Mouse (Mus musculus) hindbrain, embryonic 16.5 days (tissue): ENCODE measurements at regions not wholly inside any gene's neighbourhood (a gene's known extent, or its start where the extent isn't known, plus 50 kb on each side); places are given as distances from the start of the nearest gene placed in this dataset.

ENCODE experiments used
- ATAC-seq: fragments of 200-750 bp; cut with Nextera tagmentation; 2 replicates; pipeline ENCODE4 v1.8.0; 2017; ENCODE audit warnings: moderate TSS enrichment, moderate library complexity
- H3K27ac ChIP-seq: fragments of 300-500 bp; sonication (generic); 2 replicates; pipeline ENCODE4 v1.5.1; 2014; ENCODE audit warnings: low read depth, mild to moderate bottlenecking, control low read depth, low read length, moderate library complexity
- H3K27me3 ChIP-seq: fragments of 300-500 bp; sonication (generic); replicated peaks from 2 replicates; pipeline ENCODE4 v1.6.1; 2014; ENCODE audit warnings: low read length; ENCODE audit not compliant: control insufficient read depth, insufficient read depth
- H3K36me3 ChIP-seq: fragments of 300-500 bp; sonication (generic); 2 replicates; pipeline ENCODE4 v1.6.1; 2014; ENCODE audit warnings: mild to moderate bottlenecking, low read length, moderate library complexity, mixed read lengths; ENCODE audit not compliant: control insufficient read depth, insufficient read depth
- H3K4me1 ChIP-seq: fragments of 300-500 bp; sonication (generic); 2 replicates; pipeline ENCODE4 v1.6.1; 2014; ENCODE audit warnings: low read depth, low read length; ENCODE audit not compliant: control insufficient read depth, insufficient read depth
- H3K4me2 ChIP-seq: fragments of 300-500 bp; sonication (generic); 2 replicates; pipeline ENCODE4 v1.6.1; 2014; ENCODE audit warnings: mild to moderate bottlenecking, low read length, control low read depth, moderate library complexity
- H3K4me3 ChIP-seq: fragments of 300-500 bp; sonication (generic); 2 replicates; pipeline ENCODE4 v1.5.1; 2014; ENCODE audit warnings: mild to moderate bottlenecking, low read length, control low read depth, moderate library complexity
- H3K9ac ChIP-seq: fragments of 300-500 bp; sonication (generic); 2 replicates; pipeline ENCODE4 v1.6.1; 2014; ENCODE audit warnings: low read depth, mild to moderate bottlenecking, control low read depth, low read length, moderate library complexity
- H3K9me3 ChIP-seq: fragments of 300-500 bp; sonication (generic); 2 replicates; pipeline ENCODE4 v1.6.1; 2014; ENCODE audit warnings: mild to moderate bottlenecking, low read length, moderate library complexity; ENCODE audit not compliant: control insufficient read depth
- WGBS: fragments of 180-500 bp; shearing (Covaris S2); extraction: QIAGEN DNeasy Blood & Tissue Kit; methylation state at CpG from one replicate; pipeline ENCODE4 v1.1.7; 2014; 5-methylcytosine and 5-hydroxymethylcytosine counted together

DNA sequence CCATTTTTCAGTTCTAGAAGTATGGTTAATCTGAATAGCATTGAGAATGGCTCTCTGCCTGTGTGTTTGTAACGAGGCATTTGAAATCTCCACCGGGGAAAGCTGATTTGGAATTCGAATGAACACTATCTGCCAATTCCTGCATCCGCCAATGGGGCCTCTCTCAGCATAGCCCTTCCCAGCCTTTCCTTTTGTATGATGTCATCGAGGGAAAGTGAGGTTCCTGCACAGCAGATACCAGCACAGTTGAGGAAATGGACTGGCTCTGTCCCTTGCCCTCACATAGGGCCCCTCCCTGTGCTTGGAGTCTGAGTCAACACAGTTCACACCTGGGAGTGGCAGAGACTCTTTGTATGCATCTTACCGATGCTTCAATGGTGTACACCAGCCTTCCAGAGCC, 253.0 kb downstream of the Bcor start:
- no peak overlapping the region for H3K4me3 ChIP-seq
- no peak overlapping the region for H3K27ac ChIP-seq
- H3K9me3 ChIP-seq = no peaks in the 10 kb centered on the region
- ATAC-seq = peak; percentile 54; the same call in 1 of the 2 replicates
- no peaks in the 10 kb centered on the region for H3K4me1 ChIP-seq
- H3K27me3 ChIP-seq = peaks cover 5% of the 10 kb centered on the region
- H3K9ac ChIP-seq = no peak overlapping the region
- H3K36me3 ChIP-seq = no peaks in the 10 kb centered on the region
- 56% methylated on average over 6 of the region's 6 CpGs for WGBS
- H3K4me2 ChIP-seq = no peak overlapping the region

DNA sequence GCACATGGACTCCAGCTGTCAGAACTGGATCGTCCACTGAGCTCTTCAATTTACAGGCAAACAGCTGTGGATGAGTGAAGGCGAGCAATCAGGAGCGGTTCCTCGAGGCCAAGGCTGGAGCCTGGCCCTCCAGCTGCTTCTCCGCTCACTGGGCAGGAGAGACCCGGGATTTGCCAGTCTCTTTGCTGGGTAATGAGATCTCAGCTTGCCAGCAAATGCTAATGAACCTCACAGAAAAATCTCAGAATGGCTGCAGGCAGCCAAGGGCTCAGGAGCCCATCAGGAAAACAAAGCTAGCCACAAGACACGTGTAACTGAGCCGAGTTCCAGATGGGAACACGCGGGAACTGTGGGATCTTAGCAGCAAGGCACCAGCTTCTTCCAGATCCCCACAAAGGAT, 244.2 kb downstream of the Bcor start:
- no peaks in the 10 kb centered on the region for H3K36me3 ChIP-seq
- H3K4me2 ChIP-seq = no peak overlapping the region
- H3K27me3 ChIP-seq = no peaks in the 10 kb centered on the region; the same call in 1 of the 2 replicates
- no peak overlapping the region for H3K9ac ChIP-seq
- H3K4me1 ChIP-seq = no peaks in the 10 kb centered on the region
- no peaks in the 10 kb centered on the region for H3K9me3 ChIP-seq
- WGBS = 65% methylated on average over 10 of the region's 10 CpGs
- H3K27ac ChIP-seq = no peak overlapping the region
- no peak for ATAC-seq
- H3K4me3 ChIP-seq = no peak overlapping the region

DNA sequence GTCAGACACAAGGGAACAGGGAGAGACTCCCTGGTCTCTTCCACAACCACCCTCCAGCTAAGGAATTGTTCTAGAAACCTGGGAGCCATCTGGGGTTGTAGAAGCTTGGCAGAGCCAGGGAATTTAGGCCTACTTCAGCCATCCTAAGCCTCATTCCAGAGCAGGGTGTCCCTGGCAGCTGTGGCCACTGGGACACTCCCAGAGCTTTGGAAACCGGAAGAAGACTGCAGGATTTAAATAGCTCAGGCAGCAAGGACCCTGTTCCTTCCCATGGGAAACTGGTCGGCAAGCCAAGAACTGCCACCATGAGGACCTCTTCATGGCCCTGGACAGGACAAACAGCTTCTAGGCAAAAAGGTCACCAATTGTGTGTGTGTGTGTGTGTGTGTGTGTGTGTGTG, 239.9 kb downstream of the Bcor start:
- no peak overlapping the region for H3K4me2 ChIP-seq
- no peak overlapping the region for H3K4me3 ChIP-seq
- H3K9me3 ChIP-seq = no peaks in the 10 kb centered on the region
- H3K27ac ChIP-seq = no peak overlapping the region
- no peak for ATAC-seq
- H3K36me3 ChIP-seq = no peaks in the 10 kb centered on the region
- WGBS = 75% methylated on average over 2 of the region's 2 CpGs
- H3K27me3 ChIP-seq = no peaks in the 10 kb centered on the region; the same call in 1 of the 2 replicates
- no peaks in the 10 kb centered on the region for H3K4me1 ChIP-seq
- no peak overlapping the region; the same call in 1 of the 2 replicates for H3K9ac ChIP-seq

DNA sequence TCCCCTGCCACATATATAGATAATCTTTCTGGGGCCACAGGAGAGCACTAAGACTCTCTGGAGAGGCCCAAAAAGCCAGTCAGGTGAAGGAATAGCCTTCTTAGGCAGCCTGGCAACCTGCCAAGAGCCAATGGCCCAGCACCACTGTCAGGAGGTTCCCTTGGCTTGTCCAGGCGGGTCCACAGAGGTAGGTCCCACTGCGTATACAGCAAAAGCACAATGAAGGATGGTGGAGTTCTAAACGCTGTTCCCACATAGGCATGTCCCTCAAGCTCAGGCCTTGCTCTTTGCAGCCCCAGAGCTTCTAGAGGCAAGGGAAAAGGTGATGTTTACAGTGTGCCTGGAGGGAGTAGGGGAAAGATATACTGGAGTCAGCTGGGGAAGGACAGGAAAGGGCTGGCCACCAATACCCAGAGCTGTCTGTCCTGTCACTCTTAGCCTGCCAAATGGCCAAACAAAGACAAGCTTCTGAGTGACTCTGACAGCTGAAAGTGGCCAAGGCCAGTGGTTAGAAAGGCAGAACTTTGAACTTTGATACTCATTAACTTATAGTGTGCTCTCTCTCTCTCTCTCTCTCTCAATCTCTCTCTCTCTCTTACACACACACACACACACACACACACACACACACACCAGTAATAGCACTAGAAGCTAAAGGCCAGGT, 235.4 kb downstream of the Bcor start:
- no peak overlapping the region for H3K4me3 ChIP-seq
- WGBS = 83% methylated on average over 3 of the region's 3 CpGs
- H3K36me3 ChIP-seq = no peaks in the 10 kb centered on the region
- H3K27ac ChIP-seq = no peak overlapping the region
- peaks cover 2% of the 10 kb centered on the region; the same call in 1 of the 2 replicates for H3K27me3 ChIP-seq
- H3K9me3 ChIP-seq = no peaks in the 10 kb centered on the region
- no peak for ATAC-seq
- no peak overlapping the region for H3K4me2 ChIP-seq
- H3K4me1 ChIP-seq = no peaks in the 10 kb centered on the region
- H3K9ac ChIP-seq = no peak overlapping the region

DNA sequence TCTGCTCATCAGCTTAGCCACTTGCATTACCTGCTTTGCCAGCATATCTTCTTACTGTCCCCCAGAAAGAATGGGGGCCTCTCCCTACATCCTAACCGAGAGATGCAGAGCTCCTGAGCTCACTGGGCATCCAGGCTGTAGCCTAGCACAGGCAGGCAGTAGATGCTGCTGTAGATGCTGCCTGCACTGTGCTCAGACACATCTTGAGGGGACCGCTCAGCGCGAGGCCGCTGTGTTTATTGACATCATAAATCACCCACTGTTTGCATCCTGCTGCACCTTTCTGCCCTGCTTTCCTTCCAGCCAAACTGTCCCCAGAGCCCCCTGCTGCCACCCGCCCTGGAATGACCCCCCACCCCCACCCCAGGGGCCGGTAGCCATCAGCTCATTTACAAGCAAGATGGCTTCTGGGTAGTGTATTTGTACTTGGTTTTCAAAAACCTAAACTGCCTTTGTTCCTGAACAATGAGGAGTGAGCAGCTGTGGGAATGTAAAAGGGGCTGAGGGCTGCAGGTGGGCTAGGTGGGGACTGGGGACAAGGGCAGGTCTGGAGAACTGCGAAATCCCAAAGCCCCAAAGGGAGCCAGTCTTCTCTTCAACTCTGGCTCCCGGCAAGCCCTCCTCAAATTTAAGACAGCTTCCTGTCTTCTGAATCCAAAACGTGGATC, 233.2 kb downstream of the Bcor start:
- Histone ChIP-seq H3K36me3 (no peaks in the 10 kb centered on the region), H3K4me3 (no peak overlapping the region), H3K4me2 (no peak overlapping the region), H3K27ac (no peak overlapping the region), H3K9me3 (no peaks in the 10 kb centered on the region), H3K9ac (0 out of 2 replicates have a peak overlapping the region, but pooled peaks have one; percentile 22), H3K27me3 (0 out of 2 replicates have a peak, but pooled peaks cover 2% of the 10 kb centered on the region), H3K4me1 (no peaks in the 10 kb centered on the region)
- no peak for ATAC-seq
- 30% methylated on average over 10 of the region's 10 CpGs for WGBS

DNA sequence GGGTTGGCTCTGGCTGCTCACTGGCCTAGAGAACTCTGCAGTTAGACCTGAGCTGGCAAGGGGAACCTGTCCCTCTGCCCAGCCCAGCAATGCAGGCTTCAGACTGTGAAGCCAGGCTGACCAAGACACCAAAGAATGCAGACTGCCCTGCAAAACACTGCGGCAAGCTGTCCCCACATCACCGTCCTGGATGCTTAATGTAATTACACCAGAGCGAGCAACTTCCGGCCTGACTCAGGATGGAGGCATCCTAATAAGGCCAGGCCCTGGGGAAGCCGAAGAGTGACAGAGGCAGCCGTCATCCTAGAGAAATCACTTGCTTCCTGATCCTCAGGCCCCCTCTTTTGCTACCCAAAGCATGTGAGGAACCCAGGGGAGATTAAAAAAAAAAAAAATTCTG, 230.7 kb downstream of the Bcor start:
- Histone ChIP-seq H3K4me3 (no peak overlapping the region), H3K27ac (no peak overlapping the region), H3K9ac (no peak overlapping the region), H3K9me3 (no peaks in the 10 kb centered on the region), H3K4me1 (no peaks in the 10 kb centered on the region), H3K36me3 (no peaks in the 10 kb centered on the region), H3K27me3 (0 out of 2 replicates have a peak, but pooled peaks cover 2% of the 10 kb centered on the region), H3K4me2 (no peak overlapping the region)
- ATAC-seq = no peak
- 52% methylated on average over 6 of the region's 6 CpGs for WGBS

DNA sequence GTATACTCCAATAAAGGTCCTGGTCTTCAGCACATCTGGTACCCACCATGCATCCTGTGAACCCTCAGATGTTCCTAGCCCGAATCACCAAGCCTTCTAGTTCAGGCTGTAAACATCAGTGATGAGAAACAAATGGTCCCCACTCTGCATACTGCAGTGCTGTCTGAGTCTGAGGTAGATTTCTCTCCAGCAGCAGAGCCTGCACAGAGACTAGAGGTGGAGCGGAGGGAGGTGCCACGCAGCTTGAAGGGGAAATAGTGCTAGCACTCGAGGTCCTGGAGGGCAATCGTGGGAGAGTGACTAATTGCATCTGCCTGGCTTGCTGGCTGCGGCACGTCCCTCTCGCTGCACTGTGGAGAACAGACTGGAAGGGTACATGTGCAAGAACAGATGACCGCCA, 228.7 kb downstream of the Bcor start:
- H3K9ac ChIP-seq = no peak overlapping the region
- ATAC-seq = no peak
- no peak overlapping the region for H3K4me2 ChIP-seq
- H3K36me3 ChIP-seq = no peaks in the 10 kb centered on the region
- H3K9me3 ChIP-seq = no peaks in the 10 kb centered on the region
- H3K27ac ChIP-seq = no peak overlapping the region
- H3K4me1 ChIP-seq = no peaks in the 10 kb centered on the region
- WGBS = 52% methylated on average over 9 of the region's 9 CpGs
- H3K27me3 ChIP-seq = no peaks in the 10 kb centered on the region
- no peak overlapping the region for H3K4me3 ChIP-seq

DNA sequence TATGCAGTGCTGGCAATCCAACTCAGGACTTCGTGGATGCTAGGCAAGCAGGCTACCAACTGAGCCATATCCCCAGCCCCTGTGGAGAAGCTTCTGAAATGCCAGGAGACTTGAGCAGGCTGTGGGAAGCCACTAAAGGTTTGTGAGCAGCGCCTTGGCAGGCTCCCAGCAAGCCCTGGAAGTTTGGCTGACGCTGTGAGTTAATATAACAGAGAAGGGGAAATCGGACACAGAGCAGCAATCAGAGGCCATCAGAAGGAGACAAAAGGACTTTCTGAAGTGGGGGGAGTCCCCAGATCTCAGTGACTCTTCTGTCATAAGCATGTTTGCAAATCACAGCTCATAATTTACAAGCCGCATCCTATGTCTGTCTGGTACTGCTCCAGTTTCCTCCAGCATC, 224.8 kb downstream of the Bcor start:
- H3K27ac ChIP-seq = no peak overlapping the region
- no peak overlapping the region for H3K4me2 ChIP-seq
- H3K4me1 ChIP-seq = no peaks in the 10 kb centered on the region
- H3K27me3 ChIP-seq = no peaks in the 10 kb centered on the region
- no peak overlapping the region for H3K4me3 ChIP-seq
- no peaks in the 10 kb centered on the region for H3K36me3 ChIP-seq
- no peaks in the 10 kb centered on the region for H3K9me3 ChIP-seq
- WGBS = 49% methylated on average over 5 of the region's 5 CpGs
- H3K9ac ChIP-seq = no peak overlapping the region
- peak; percentile 30; the same call in 1 of the 2 replicates for ATAC-seq

DNA sequence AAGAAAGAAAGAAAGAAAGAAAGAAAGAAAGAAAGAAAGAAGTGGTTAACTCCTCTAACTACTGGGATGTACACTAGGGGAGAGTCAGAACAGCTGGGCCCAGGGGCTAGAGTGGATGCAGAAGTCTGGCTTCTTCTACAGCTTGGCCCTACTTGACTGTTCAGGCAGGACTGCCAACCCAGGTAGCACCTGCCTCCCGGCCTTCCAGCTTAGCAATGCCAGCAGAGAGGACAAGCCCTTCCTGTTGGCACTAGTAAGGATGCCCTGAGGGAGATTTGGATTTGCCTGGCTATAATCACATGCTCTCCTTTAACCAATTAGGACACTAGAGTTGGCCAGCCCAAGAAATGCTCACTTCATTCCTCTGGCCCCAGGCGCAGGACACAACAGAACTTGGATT, 219.9 kb downstream of the Bcor start:
- Histone ChIP-seq H3K4me1 (0 out of 2 replicates have a peak, but pooled peaks cover 2% of the 10 kb centered on the region), H3K4me3 (no peak overlapping the region), H3K27me3 (no peaks in the 10 kb centered on the region; the same call in 1 of the 2 replicates), H3K9me3 (no peaks in the 10 kb centered on the region), H3K9ac (no peak overlapping the region), H3K4me2 (no peak overlapping the region), H3K27ac (no peak overlapping the region), H3K36me3 (no peaks in the 10 kb centered on the region)
- ATAC-seq = no peak
- WGBS = 80% methylated on average over 2 of the region's 2 CpGs
